Mouse (Mus musculus) stomach, postnatal 0 days (tissue): ENCODE measurements at regions not wholly inside any gene's neighbourhood (a gene's known extent, or its start where the extent isn't known, plus 50 kb on each side); places are given as distances from the start of the nearest gene placed in this dataset.
A peak's percentile ranks its signal among the peaks of the same experiment; 100 is the strongest.

ENCODE experiments used
- CTCF ChIP-seq: IDR thresholded peaks from 2 replicates; pipeline ENCODE4 v1.5.1; 2016; ENCODE audit warnings: antibody characterized with exemption, low read depth, mild to moderate bottlenecking, moderate library complexity
- EP300 ChIP-seq: optimal IDR thresholded peaks from 2 replicates; pipeline ENCODE3; 2016; ENCODE audit warnings: antibody characterized with exemption

DNA sequence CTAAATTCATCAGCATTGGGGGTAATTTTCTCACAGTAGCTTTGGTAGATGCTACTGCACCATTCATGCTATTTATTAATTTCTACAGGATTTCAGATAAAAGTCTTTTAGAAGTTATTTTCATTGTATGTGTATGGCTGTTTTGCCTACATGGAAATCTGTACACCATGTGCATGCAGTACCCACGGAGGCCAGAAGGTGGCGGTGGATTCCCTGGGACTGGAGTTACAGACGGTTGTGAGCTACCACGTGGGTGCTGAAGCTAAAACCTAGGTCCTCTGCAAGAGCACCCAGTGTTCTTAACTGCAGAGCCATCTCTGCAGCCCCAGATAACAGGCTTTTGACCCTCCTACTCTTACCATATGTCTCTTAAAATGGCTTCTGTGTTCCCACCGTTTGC lies 176.7 kb upstream of the Fam19a5 start:
- peak; percentile 55 for TF ChIP-seq CTCF
- no peak for TF ChIP-seq EP300
